Mouse (Mus musculus): ENCODE results near the gene Fam53a.

Fam53a gene

GRCm38 (mm10) chr5:33629301-33629987 lies at the start of gene Fam53a, which contains the start of gene Gm9903:
TSS of gene Fam53a (minus strand) at chr5:33629635.
TSS of gene Gm9903 (plus strand) at chr5:33629925.
- DNase-seq, result peak; percentile 99

GRCm38 (mm10) chr5:33678244-33678643 lies 48.8 kb upstream of the Fam53a start:
- no peak for DNase-seq

GRCm38 (mm10) chr5:33675964-33676363 lies 46.5 kb upstream of the Fam53a start:
- DNase-seq, result no peak

GRCm38 (mm10) chr5:33674439-33674838 lies 45.0 kb upstream of the Fam53a start:
- peak; percentile 88 for DNase-seq

GRCm38 (mm10) chr5:33671659-33672058 lies 42.2 kb upstream of the Fam53a start:
- no peak for DNase-seq

GRCm38 (mm10) chr5:33668223-33668622 lies 38.8 kb upstream of the Fam53a start:
- no peak for DNase-seq

- no peak for DNase-seq
Observed at GRCm38 (mm10) chr5:33658664-33659050, 29.2 kb upstream of the Fam53a start.

- DNase-seq, result peak; percentile 99
Observed at GRCm38 (mm10) chr5:33657787-33658663, 28.6 kb upstream of the Fam53a start, which contains the start of the genes Tacc3 and Tmem129. TSS of gene Tacc3 (plus strand) at chr5:33658128. TSS of gene Tmem129 (minus strand) at chr5:33658416.

- no peak for DNase-seq
Observed at GRCm38 (mm10) chr5:33657251-33657786, 27.9 kb upstream of the Fam53a start.

- DNase-seq, result no peak
Observed at GRCm38 (mm10) chr5:33656739-33657138, 27.3 kb upstream of the Fam53a start.

GRCm38 (mm10) chr5:33655251-33655840 lies 25.9 kb upstream of the Fam53a start:
- no peak for DNase-seq

- no peak for DNase-seq
Observed at GRCm38 (mm10) chr5:33654424-33654823, 25.0 kb upstream of the Fam53a start.

GRCm38 (mm10) chr5:33652783-33653173 lies 23.3 kb upstream of the Fam53a start:
- no peak for DNase-seq

GRCm38 (mm10) chr5:33651921-33652782 lies 22.7 kb upstream of the Fam53a start, which contains the start of gene Slbp:
TSS of gene Slbp (minus strand) at chr5:33652574.
- peak; percentile 97 for DNase-seq

GRCm38 (mm10) chr5:33651541-33651920 lies 22.1 kb upstream of the Fam53a start:
- DNase-seq, result no peak

GRCm38 (mm10) chr5:33651017-33651416 lies 21.6 kb upstream of the Fam53a start:
- DNase-seq, result no peak

- no peak for DNase-seq
Observed at GRCm38 (mm10) chr5:33640652-33641051, 11.2 kb upstream of the Fam53a start.

GRCm38 (mm10) chr5:33638826-33639225 lies 9.4 kb upstream of the Fam53a start:
- DNase-seq, result no peak

- no peak for DNase-seq
Observed at GRCm38 (mm10) chr5:33637606-33638350, 8.3 kb upstream of the Fam53a start.

- DNase-seq, result no peak
Observed at GRCm38 (mm10) chr5:33635361-33635760, 5.9 kb upstream of the Fam53a start.

GRCm38 (mm10) chr5:33632526-33632925 lies 3.1 kb upstream of the Fam53a start:
- DNase-seq, result no peak

Measured in layer of hippocampus, adult 9-11 months (tissue).